Mouse (Mus musculus) adrenal gland (tissue): ENCODE data around the gene Gm15130.

Experiments used
- intact Hi-C: fragments of 180-260 bp; cut with DNase I; formaldehyde crosslinking; loops from one replicate; pipeline ENCODE4 v1.15.1; 2025
- long read RNA-seq, 2 experiments: library from polyadenylated mRNA; unstranded; transcript quantifications; one replicate each; pipeline ENCODE4 v2.0.0; 2020; ENCODE audit warnings: borderline replicate concordance in 1 of 2; ENCODE audit not compliant: insufficient replicate concordance in 1 of 2

Gm15130 gene
- long read RNA-seq, experiment 1: 0 reads
- long read RNA-seq, experiment 2: 0 reads

GRCm38 (mm10) chr2:111152836-111153235, at the start of gene Gm15130:
Gm15130 (minus strand) TSS chr2:111152936.
- intact Hi-C loops: no loop called here

GRCm38 (mm10) chr2:111182068-111182467, 29.3 kb upstream of the Gm15130 start:
- intact Hi-C loops: no loop called here

GRCm38 (mm10) chr2:111135739-111136138, 17.0 kb downstream of the Gm15130 start:
- intact Hi-C loops: no loop called here

GRCm38 (mm10) chr2:111105882-111106281, 46.9 kb downstream of the Gm15130 start, which contains the start of gene Gm13941:
Gm13941 (minus strand) TSS chr2:111105982.
- intact Hi-C loops: no loop called here
